Mouse (Mus musculus) left cerebral cortex, adult 6 months (tissue): Measurements from ENCODE around the gene Gbgt1. TPM values are rescaled to one million over a fixed set of nuclear protein-coding genes. Genes with fewer than 3 reads are reported as not detected.

Source experiments
- long read RNA-seq, 2 experiments: library from polyadenylated mRNA; unstranded; transcript quantifications; one replicate each; pipeline ENCODE4 v2.0.0; 2019 to 2020
- polyA plus RNA-seq: library from polyadenylated mRNA; unstranded; fragments of <200 nt; fragmentation: Nextera tagmentation; gene quantifications from 2 replicates; pipeline ENCODE4 v1.2.3, GENCODE M21; 2021

The Gbgt1 gene
- polyA plus RNA-seq = 0.39 and 1.2 TPM in 2 replicates
- long read RNA-seq, experiment 1 = 0 reads
- long read RNA-seq, experiment 2, partial matches to known transcripts = 0 of 1 reads
- long read RNA-seq, experiment 2, other reads (novel, unspliced or antisense) = 1 of 1 reads

DNA sequence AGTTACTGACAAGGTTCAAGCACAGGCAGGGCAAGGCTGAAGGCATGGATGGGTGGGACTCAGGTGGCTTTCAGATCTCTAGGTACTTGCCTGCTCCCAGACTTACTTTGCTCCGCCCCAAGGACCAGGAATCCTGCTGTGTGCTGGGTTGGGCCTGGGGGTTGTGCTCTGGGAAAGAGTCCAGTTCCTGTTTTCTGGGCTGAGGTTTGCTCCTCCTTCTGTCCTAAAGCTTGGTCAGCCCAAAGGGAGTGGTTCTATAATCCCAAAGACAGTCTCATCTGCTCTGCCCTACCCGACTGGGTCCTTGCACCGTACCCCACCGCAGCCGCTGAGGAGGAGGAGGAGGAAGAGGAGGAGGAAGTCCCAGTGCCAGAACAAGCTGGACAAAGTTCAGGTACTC, at the start of gene Gbgt1:
Gene Gbgt1 (plus strand): TSS at position 221 of the 400 bp plus-strand sequence.

GRCm38 (mm10) chr2:28465836-28466518, 30.7 kb upstream of the Gbgt1 start, which contains the start of gene 1700007K13Rik:
Gene 1700007K13Rik (minus strand): TSS chr2:28466332.

DNA sequence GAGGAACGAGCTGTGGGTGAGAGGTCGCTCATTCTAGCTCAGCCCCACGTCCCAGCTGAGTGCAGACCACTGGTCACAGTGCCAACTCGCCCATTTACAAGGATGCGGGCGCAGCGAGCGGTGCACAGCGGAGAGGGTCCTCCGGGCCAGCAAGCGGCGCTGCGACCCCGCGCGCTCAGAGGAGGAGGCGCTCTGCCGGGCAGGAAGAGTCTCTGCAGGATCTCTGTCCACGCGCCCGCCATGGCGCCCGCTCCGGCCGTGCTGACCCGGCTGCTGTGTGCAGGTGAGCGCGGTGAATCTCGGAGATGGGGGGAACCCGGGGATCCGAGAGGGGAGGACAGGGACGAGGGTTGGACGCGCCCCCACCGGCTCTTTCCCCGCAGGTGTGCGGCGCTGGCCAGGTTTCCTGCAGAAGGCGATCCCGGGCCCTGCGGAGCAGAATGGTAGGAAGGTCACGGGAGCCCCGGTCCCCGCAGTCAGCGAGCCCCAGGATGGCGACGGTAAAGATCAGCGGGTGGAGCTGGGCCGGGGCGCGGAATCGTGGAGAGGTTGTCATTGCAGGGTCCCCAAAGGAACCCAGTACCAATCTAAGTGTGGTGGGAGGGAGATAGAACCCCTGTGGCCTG, 28.7 kb upstream of the Gbgt1 start, which contains the start of gene Mrps2:
Gene Mrps2 (plus strand): TSS at position 207 of the 626 bp plus-strand sequence.

DNA sequence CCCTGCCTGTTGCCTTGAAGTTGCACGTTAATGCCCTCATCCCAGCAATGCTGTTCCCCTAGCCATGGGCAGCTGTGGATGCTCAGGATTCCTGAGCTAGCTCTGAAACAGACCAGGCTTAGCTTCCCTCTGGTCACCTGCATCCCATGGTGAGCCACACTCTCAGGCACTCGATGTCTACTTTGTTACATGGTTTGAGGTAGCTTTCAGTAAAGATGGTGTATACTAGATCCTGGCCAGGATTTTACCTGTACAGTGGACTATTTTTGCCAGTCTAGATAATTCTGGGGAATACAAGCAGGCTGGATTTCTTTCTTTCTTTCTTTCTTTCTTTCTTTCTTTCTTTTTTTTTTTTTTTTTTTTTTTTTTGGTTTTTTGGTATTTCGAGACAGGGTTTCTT, 9.1 kb downstream of the Gbgt1 start, which contains the start of gene Gm10134:
Gene Gm10134 (plus strand): TSS at position 301 of the 400 bp plus-strand sequence.

DNA sequence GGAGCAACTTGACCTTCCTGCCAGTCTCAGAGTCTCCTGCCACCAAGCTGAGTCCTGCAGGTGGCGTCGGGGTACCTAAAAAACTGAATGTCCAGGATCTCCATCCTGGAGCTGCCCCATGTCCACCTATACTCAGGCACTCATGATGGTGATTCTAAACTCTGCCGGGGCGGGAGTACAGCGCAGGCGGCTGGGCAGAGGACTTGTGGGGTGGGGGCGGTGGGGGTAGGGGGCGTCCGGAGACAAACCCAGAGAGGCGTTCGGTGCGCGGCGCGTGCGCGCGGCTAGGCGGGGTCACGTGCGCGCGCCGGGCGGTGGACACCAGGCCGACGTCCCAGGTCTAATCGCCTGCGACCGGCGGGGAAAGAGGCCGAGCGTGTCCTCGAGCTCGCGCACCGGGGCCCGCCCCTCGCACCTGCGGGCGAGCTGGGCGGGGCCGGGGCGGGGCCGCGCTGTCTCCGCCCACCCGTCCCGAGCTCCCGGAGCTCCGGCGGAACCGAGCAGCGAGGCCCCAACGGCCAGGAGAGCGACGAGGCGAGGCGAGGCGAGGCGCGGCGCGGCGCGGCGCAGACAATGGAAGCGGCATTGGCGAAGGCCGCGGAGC, 16.2 kb downstream of the Gbgt1 start, which contains the start of gene Ralgds:
Gene Ralgds (plus strand): TSS at position 328 of the 604 bp plus-strand sequence.

Other genes with a start within 250 kb of the Gbgt1 start
- gene Ppp1r26, start 50.1 kb upstream of the Gbgt1 start, polyA plus RNA-seq = 5.0 and 6.1 TPM in 2 replicates
- gene 1700007K13Rik, start 30.6 kb upstream of the Gbgt1 start, polyA plus RNA-seq = 2.7 and 6.0 TPM in 2 replicates
- 15.6 and 28.7 TPM in 2 replicates for gene Mrps2, start 28.8 kb upstream of the Gbgt1 start, polyA plus RNA-seq
- gene Gm10134, start 9.2 kb downstream of the Gbgt1 start, polyA plus RNA-seq = 0.93 TPM in 1 of 2 replicates, not detected in the other
- gene Ralgds, start 16.2 kb downstream of the Gbgt1 start, polyA plus RNA-seq = 27.6 and 43.6 TPM in 2 replicates
- not detected in 2 replicates for gene Cel, start 66.5 kb downstream of the Gbgt1 start, polyA plus RNA-seq
- gene Gtf3c5, start 86.9 kb downstream of the Gbgt1 start, polyA plus RNA-seq = 8.8 and 11.2 TPM in 2 replicates
- gene Gfi1b, start 125.1 kb downstream of the Gbgt1 start, polyA plus RNA-seq = not detected in 2 replicates
- 17.4 and 22.5 TPM in 2 replicates for gene Tsc1, start 144.3 kb downstream of the Gbgt1 start, polyA plus RNA-seq
- gene Spaca9, start 202.8 kb downstream of the Gbgt1 start, polyA plus RNA-seq = 1.1 and 1.6 TPM in 2 replicates
- 2.2 and 3.3 TPM in 2 replicates for gene Ak8, start 203.3 kb downstream of the Gbgt1 start, polyA plus RNA-seq